Mouse (Mus musculus) limb, embryonic 14.5 days (tissue): Measurements from ENCODE around the gene Ifit1. TPM values are rescaled to one million over a fixed set of nuclear protein-coding genes. Genes with fewer than 3 reads are reported as not detected.

ENCODE experiments used
- ATAC-seq: fragments of 200-750 bp; cut with Nextera tagmentation; 2 replicates; pipeline ENCODE4 v1.8.0; 2017; ENCODE audit warnings: low read depth, moderate number of reproducible peaks, moderate TSS enrichment; ENCODE audit not compliant: low FRiP score
- DNase-seq: peaks from one replicate; pipeline ENCODE4 v3.0.0-alpha.2; 2015; ENCODE audit warnings: low spot score
- H3K27ac ChIP-seq: fragments of 300-500 bp; sonication (generic); replicated peaks from 2 replicates; pipeline ENCODE4 v1.5.1; 2014; ENCODE audit warnings: low read depth, mild to moderate bottlenecking, low read length, moderate library complexity, mixed read lengths
- H3K27me3 ChIP-seq: fragments of 300-500 bp; sonication (generic); 2 replicates; pipeline ENCODE4 v1.6.1; 2014; ENCODE audit warnings: low read length, mixed read lengths; ENCODE audit not compliant: control insufficient read depth, insufficient read depth
- H3K36me3 ChIP-seq: fragments of 300-500 bp; sonication (generic); 2 replicates; pipeline ENCODE4 v1.6.1; 2014; ENCODE audit warnings: mild to moderate bottlenecking, low read length, moderate library complexity, mixed read lengths; ENCODE audit not compliant: control insufficient read depth, insufficient read depth
- H3K4me1 ChIP-seq: fragments of 300-500 bp; sonication (generic); 2 replicates; pipeline ENCODE4 v1.6.1; 2014; ENCODE audit warnings: antibody characterized with exemption, low read length, mixed read lengths; ENCODE audit not compliant: control insufficient read depth, insufficient read depth
- H3K4me2 ChIP-seq: fragments of 300-500 bp; sonication (generic); replicated peaks from 2 replicates; pipeline ENCODE4 v1.6.1; 2014; ENCODE audit warnings: low read depth, mild to moderate bottlenecking, low read length, moderate library complexity; ENCODE audit not compliant: severe bottlenecking
- H3K4me3 ChIP-seq: fragments of 300-500 bp; sonication (generic); replicated peaks from 2 replicates; pipeline ENCODE4 v1.5.1; 2014; ENCODE audit warnings: low read length
- H3K9ac ChIP-seq: fragments of 300-500 bp; sonication (generic); 2 replicates; pipeline ENCODE4 v1.6.1; 2014; ENCODE audit warnings: mild to moderate bottlenecking, low read depth, low read length, moderate library complexity; ENCODE audit not compliant: severe bottlenecking
- H3K9me3 ChIP-seq: fragments of 300-500 bp; sonication (generic); 2 replicates; pipeline ENCODE4 v1.6.1; 2016; ENCODE audit warnings: low read length; ENCODE audit not compliant: control insufficient read depth
- POLR2A ChIP-seq: fragments of 200-500 bp; IDR thresholded peaks from 2 replicates; pipeline ENCODE4 v1.8.0; 2012; ENCODE audit warnings: inconsistent platforms, mild to moderate bottlenecking, moderate library complexity, borderline replicate concordance; ENCODE audit not compliant: insufficient read depth, insufficient read length; ENCODE audit errors: extremely low read depth
- WGBS: fragments of 180-500 bp; shearing (Covaris S2); extraction: QIAGEN DNeasy Blood & Tissue Kit; methylation state at CpG from one replicate; pipeline ENCODE4 v1.1.7; 2014; 5-methylcytosine and 5-hydroxymethylcytosine counted together
- polyA plus RNA-seq, 2 experiments: library from polyadenylated mRNA; depleted of rRNA in 1 of 2; stranded (reverse) in 1 of 2; unstranded in 1 of 2; fragments of >200 nt; fragmentation: Nextera tagmentation in 1 of 2; extraction: Ambion mirVana in 1 of 2; gene quantifications; 2 replicates each; pipeline versions ENCODE4 v1.2.1 to v1.2.3; 2012 to 2014

Gene Ifit1
- polyA plus RNA-seq, 2 experiments = 0.49 to 0.98 TPM

DNA sequence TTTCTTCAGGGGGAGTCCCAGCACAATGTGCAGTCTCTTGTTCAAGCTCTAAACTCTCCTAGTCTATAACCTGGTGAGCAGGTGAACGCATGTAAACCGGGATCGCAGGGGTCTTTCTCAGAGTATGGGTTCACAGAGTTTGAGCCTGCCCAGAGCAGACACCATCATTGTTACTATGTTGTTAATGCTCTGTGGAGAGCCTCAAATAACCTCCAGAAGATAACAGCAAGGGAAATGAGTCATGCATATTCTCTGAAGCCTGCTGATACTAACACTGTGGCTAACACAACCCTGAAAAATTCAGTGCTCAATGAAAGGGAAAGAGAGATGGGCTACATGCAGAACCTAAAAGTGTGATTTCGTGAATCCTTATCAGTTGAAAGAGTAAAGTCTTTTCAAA is 37.8 kb downstream of the Ifit1 start:
- Histone ChIP-seq H3K27me3 (no peaks in the 10 kb centered on the region), H3K27ac (no peak overlapping the region), H3K4me2 (no peak overlapping the region), H3K4me3 (no peak overlapping the region), H3K36me3 (no peaks in the 10 kb centered on the region), H3K9me3 (no peaks in the 10 kb centered on the region), H3K4me1 (no peaks in the 10 kb centered on the region), H3K9ac (no peak overlapping the region)
- no peak for DNase-seq
- no peak for ATAC-seq
- TF ChIP-seq POLR2A = no peak
- WGBS = 86% methylated on average over 4 of the region's 4 CpGs

DNA sequence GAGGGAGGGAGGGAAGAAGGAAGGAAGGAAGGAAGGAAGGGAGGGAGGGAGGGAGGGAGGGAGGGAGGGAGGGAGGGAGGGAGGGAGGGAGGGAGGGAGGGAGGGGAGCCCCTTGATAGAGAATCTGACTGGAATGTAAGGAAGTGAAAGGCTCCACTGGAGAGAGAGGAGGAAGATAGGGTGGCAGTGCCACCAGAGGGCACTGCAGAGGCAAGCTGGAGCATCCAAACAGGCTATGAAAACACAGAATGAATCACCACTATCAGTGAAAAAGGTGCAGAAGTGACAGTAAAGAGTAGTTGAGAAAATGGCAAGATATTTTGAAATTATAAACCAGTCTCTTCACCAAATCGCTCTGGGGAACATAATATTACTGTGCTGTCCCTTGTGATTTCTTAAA is 44.2 kb downstream of the Ifit1 start:
- Histone ChIP-seq H3K27ac (no peak overlapping the region), H3K27me3 (no peaks in the 10 kb centered on the region), H3K4me3 (no peak overlapping the region), H3K36me3 (no peaks in the 10 kb centered on the region), H3K4me2 (no peak overlapping the region), H3K4me1 (no peaks in the 10 kb centered on the region), H3K9ac (no peak overlapping the region), H3K9me3 (no peaks in the 10 kb centered on the region)
- DNase-seq = peak; percentile 32
- ATAC-seq = no peak
- no peak for TF ChIP-seq POLR2A
- WGBS = 57% methylated on average over 1 of the region's 1 CpGs

DNA sequence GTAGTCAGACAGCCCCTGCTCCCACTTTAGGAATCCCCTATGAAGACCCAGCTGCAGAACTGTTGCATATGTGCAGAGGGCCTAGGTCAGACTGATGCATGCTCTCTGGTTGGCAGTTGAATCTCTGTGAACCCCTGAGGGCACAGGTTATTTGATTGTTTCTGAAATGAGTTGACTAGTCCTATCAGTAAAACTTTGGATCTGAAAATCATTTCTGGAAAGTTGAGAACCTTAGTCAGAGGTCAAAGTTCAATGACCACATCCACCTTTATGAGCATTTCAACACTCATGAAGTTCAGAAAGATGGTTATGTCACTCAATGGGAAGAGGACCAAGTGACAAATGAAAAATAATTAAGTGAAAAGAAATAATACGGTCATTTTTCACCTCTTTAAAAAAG is 44.9 kb downstream of the Ifit1 start:
- TF ChIP-seq POLR2A = no peak
- DNase-seq = no peak
- H3K4me3 ChIP-seq = no peak overlapping the region
- no peaks in the 10 kb centered on the region for H3K27me3 ChIP-seq
- no peak overlapping the region for H3K27ac ChIP-seq
- no peak overlapping the region for H3K9ac ChIP-seq
- 94% methylated on average over 1 of the region's 1 CpGs for WGBS
- no peak overlapping the region for H3K4me2 ChIP-seq
- no peak for ATAC-seq
- H3K9me3 ChIP-seq = no peaks in the 10 kb centered on the region
- H3K4me1 ChIP-seq = no peaks in the 10 kb centered on the region
- no peaks in the 10 kb centered on the region for H3K36me3 ChIP-seq

DNA sequence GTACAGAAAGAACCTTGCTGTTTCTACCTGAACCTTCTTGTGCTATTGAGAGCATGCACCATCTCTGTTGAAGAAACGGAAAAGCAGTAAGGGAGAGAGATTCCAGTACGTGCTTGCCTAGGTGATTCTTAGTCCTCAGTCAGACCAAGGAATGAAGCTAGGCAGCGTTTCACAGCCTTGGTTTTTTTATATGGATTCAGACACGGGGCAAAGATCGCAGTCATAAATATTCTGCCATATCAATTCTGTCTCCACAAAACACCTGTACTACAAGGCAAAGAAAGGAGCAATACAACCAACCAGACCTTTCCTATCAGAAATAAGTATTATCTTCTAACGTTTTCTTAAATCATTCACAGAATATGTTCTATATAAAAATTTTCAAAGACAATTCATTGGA is 50.7 kb downstream of the Ifit1 start:
- H3K9ac ChIP-seq = no peak overlapping the region
- H3K4me3 ChIP-seq = no peak overlapping the region
- no peaks in the 10 kb centered on the region for H3K9me3 ChIP-seq
- no peak for TF ChIP-seq POLR2A
- H3K36me3 ChIP-seq = no peaks in the 10 kb centered on the region
- no peak overlapping the region for H3K4me2 ChIP-seq
- DNase-seq = no peak
- H3K4me1 ChIP-seq = no peaks in the 10 kb centered on the region
- no peaks in the 10 kb centered on the region for H3K27me3 ChIP-seq
- 82% methylated on average over 6 of the region's 6 CpGs for WGBS
- ATAC-seq = no peak
- no peak overlapping the region for H3K27ac ChIP-seq

DNA sequence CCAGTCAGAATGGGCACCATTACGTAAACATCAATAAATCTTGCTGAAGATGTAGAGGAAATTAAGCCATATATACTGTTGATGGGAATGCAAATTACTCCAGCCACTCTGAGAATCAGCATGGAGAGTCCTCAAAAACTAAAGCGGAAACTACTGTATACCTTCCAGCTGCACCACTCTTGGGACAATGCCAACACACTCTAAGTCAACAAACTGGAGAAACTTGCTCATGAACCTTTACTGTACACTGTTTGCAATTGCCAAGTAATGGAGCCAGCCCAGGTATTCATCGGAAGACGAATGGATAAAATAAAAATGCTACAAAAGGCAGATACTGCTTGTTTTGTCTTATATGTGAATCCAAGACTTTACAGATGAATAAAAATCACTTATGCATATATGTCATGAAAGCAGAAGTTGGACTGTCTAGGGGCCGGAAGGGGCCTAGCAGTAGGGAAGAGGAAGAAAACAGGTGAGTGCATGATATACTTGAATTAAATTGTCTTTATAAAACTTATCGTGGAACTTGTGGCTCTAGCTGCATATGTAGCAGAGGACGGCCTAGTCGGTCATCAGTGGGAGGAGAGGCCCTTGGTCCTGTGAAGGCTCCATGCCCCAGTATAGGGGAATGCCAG is 55.8 kb downstream of the Ifit1 start:
- 91% methylated on average over 8 of the region's 8 CpGs for WGBS
- Histone ChIP-seq H3K36me3 (no peaks in the 10 kb centered on the region), H3K4me1 (no peaks in the 10 kb centered on the region), H3K4me2 (no peak overlapping the region), H3K9me3 (no peaks in the 10 kb centered on the region), H3K9ac (no peak overlapping the region), H3K27ac (no peak overlapping the region), H3K4me3 (no peak overlapping the region), H3K27me3 (no peaks in the 10 kb centered on the region)
- ATAC-seq (no peak), DNase-seq (no peak)
- no peak for TF ChIP-seq POLR2A

DNA sequence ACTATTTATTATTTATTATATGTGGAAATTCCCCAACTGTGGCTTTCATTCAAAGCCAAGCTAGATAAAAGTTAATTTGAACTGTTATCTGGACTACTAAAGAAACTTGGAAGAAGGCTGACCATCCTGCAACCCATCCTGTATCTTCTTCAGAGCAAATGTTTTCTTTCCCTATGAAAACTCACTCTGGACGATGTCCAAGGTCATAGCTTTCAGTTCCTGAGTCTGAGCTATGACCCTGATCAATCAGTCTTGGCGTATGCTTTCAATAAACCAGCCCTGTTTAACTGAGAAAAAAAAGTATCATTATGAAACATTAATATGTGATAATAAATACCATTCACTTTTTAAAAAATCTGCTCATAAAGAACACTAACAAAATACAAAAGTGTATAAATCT is 56.8 kb downstream of the Ifit1 start:
- ATAC-seq (no peak), DNase-seq (no peak)
- Histone ChIP-seq H3K9ac (no peak overlapping the region), H3K27me3 (no peaks in the 10 kb centered on the region), H3K4me2 (no peak overlapping the region), H3K4me1 (no peaks in the 10 kb centered on the region), H3K27ac (no peak overlapping the region), H3K36me3 (no peaks in the 10 kb centered on the region), H3K9me3 (no peaks in the 10 kb centered on the region), H3K4me3 (no peak overlapping the region)
- 76% methylated on average over 2 of the region's 2 CpGs for WGBS
- TF ChIP-seq POLR2A = no peak
